Mouse (Mus musculus) brain, embryonic 14.5 days (tissue): ENCODE measurements around the gene Tulp2.

Source experiments
- CTCF ChIP-seq: fragments of 200-500 bp; IDR thresholded peaks from 2 replicates; pipeline ENCODE4 v1.5.1; 2012; ENCODE audit warnings: inconsistent platforms, mild to moderate bottlenecking, moderate library complexity, borderline replicate concordance; ENCODE audit not compliant: insufficient read depth, insufficient read length; ENCODE audit errors: extremely low read depth
- POLR2A ChIP-seq: fragments of 200-500 bp; IDR thresholded peaks from 2 replicates; pipeline ENCODE4 v1.6.1; 2012; ENCODE audit warnings: mild to moderate bottlenecking, inconsistent platforms, borderline replicate concordance; ENCODE audit not compliant: poor library complexity, insufficient read depth, insufficient read length, severe bottlenecking; ENCODE audit errors: extremely low read depth

DNA sequence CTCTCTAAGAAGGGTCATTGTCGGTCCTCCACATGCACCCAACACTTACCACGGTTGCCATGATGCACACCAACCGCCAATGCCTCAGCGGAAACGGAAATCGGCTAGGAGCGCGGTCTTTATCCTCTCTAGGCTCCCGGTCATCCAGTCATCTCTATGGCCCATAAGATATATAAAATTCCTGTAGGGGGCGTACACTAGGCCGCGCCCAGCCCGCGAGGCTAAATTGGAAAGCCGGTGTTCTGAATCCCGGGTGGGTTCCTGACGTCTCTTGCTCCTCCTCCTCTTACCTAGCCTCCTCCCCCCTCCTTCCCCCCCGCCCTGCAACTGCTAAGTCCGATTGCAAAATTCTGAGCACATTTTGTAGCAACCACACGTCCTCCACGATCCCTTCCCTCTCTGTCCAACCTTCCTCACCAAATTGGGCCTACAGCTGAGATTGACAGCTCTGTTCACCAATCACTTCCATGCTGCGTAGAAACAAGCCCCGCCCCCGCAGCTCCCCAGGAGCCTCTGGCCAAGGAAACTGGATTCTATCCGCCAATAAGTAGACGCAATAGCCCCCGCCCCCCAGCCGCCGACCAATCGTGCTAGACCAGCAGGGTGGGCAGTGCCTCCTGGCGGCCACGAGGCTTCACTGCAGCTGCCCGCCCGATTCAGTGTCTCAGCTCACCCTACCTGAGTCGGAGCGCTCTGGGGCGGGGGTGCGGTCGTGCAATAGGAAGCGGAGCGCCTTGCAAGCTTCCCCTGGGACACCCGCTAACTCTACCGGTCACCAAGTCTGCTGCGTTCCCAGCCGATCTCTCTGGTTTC, 47.3 kb upstream of the Tulp2 start, which contains the start of gene Gys1:
- TF ChIP-seq CTCF (peak; percentile 99), POLR2A (peak; percentile 63; the same call in 1 of the 2 replicates)
